Mouse (Mus musculus): ENCODE measurements around the gene Trim59.

DNA sequence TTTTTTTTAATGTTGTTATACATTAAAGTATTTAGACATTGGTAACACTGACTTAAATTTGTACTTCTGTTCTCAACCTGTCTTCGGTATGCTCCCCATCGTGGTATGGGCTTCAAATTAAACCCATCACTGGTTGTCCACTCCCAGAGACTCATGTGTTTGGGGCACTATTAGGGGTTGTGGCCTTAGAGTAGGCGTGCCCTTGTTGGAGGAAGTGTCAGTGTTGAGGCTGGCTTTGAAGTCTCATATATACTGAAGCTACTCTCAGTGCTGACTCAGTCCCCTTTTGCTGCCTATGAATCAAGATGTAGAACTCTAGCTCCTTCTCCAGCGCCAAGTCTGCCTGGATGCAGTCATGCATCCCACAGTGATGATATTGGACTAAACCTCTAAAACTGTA lies 16.1 kb upstream of the Trim59 start:
- TF ChIP-seq GATA1 (IDR thresholded peaks at IDR 0.05; ENCODE audit: borderline replicate concordance, low read length) (no peak), FLI1 (IDR thresholded peaks at IDR 0.05; ENCODE audit: low read length) (no peak)
